Mouse (Mus musculus): ENCODE measurements around the gene A930004D18Rik. TPM values are rescaled to one million over a fixed set of nuclear protein-coding genes. Genes with fewer than 3 reads are reported as not detected.

The A930004D18Rik gene
- polyA plus RNA-seq, 1 experiment = 0.31 TPM

- Histone ChIP-seq H3K4me1 (ENCODE audit: control insufficient read depth, insufficient read depth, low read length) (peaks cover 2% of the 10 kb centered on the region), H3K36me3 (ENCODE audit: control insufficient read depth, insufficient read depth, low read length, poor library complexity, severe bottlenecking) (no peaks in the 10 kb centered on the region), H3K27me3 (ENCODE audit: control insufficient read depth, insufficient read depth, low read length, poor library complexity, severe bottlenecking) (no peaks in the 10 kb centered on the region), H3K27ac (ENCODE audit: insufficient read depth, low read length) (no peak overlapping the region), H3K4me3 (ENCODE audit: low read depth, low read length) (no peak overlapping the region), H3K9me3 (replicated peaks; ENCODE audit: control insufficient read depth, insufficient read depth, low read length, poor library complexity, severe bottlenecking) (peaks cover 22% of the 10 kb centered on the region), H3K9ac (ENCODE audit: low read depth, poor library complexity, severe bottlenecking) (no peak overlapping the region)
- TF ChIP-seq POLR2A (IDR thresholded peaks at IDR 0.05; ENCODE audit: insufficient read depth, low read length) (no peak), CTCF (IDR thresholded peaks at IDR 0.05; ENCODE audit: low read depth, low read length) (no peak), EP300 (IDR thresholded peaks at IDR 0.05; ENCODE audit: insufficient read depth, low read depth, low read length) (no peak)
Measured at GRCm38 (mm10) chr2:17975601-17976327, 61.8 kb downstream of the A930004D18Rik start.

Other genes with a start within 250 kb of the A930004D18Rik start
- not detected in 2 replicates for gene H2al2a, start 40.8 kb downstream of the A930004D18Rik start, polyA plus RNA-seq (2011; ENCODE audit: insufficient read depth, insufficient read length, low read depth, missing spikeins)
- gene Skida1, start 11.3 kb upstream of the A930004D18Rik start, polyA plus RNA-seq (2011; ENCODE audit: insufficient read depth, insufficient read length, low read depth, missing spikeins) = 0.15 and 0.79 TPM in 2 replicates
- gene Mllt10, start 17.5 kb upstream of the A930004D18Rik start, polyA plus RNA-seq (2011; ENCODE audit: insufficient read depth, insufficient read length, low read depth, missing spikeins) = 69.6 and 78.9 TPM in 2 replicates